Mouse (Mus musculus) olfactory bulb, adult 2 months (tissue): Measurements from ENCODE around the gene Trio.
A peak's percentile ranks its signal among the peaks of the same experiment; 100 is the strongest.

Experiments used
- CTCF ChIP-seq: fragments of 200-500 bp; IDR thresholded peaks from 2 replicates; pipeline ENCODE4 v1.5.1; 2012; ENCODE audit warnings: low read depth, mild to moderate bottlenecking, low read length, moderate library complexity; ENCODE audit not compliant: insufficient read depth
- POLR2A ChIP-seq: fragments of 200-500 bp; IDR thresholded peaks from 2 replicates; pipeline ENCODE4 v1.6.1; 2012; ENCODE audit warnings: mild to moderate bottlenecking, low read depth, low read length, moderate library complexity; ENCODE audit not compliant: insufficient read depth

GRCm38 (mm10) chr15:27888153-27888552 lies 137.5 kb downstream of the Trio start:
- TF ChIP-seq CTCF, result 0 out of 2 replicates have a peak, but pooled peaks have one; percentile 40
- no peak for TF ChIP-seq POLR2A
